Mouse (Mus musculus): ENCODE results near the gene S100a1. TPM values are rescaled to one million over a fixed set of nuclear protein-coding genes. Genes with fewer than 3 reads are reported as not detected.

S100a1 gene
- not detected in 2 replicates for polyA plus RNA-seq (2012; ENCODE audit: insufficient read depth, insufficient read length, low replicate concordance, missing spikeins)

- 11% methylated on average over 25 of the region's 25 CpGs for WGBS
- Histone ChIP-seq H3K4me1 (ENCODE audit: control insufficient read depth, insufficient read depth, low read length) (peaks cover 15% of the 10 kb centered on the region), H3K27ac (ENCODE audit: insufficient read depth, low read depth, low read length) (peak within 1 kb of the TSS; percentile 36; the same call in 1 of the 2 replicates), H3K4me3 (ENCODE audit: insufficient read depth, low read depth, low read length) (peak within 1 kb of the TSS; percentile 40)
- TF ChIP-seq CTCF (IDR thresholded peaks at IDR 0.05; ENCODE audit: insufficient read depth, low read depth, low read length) (no peak), POLR2A (IDR thresholded peaks at IDR 0.05; ENCODE audit: insufficient read depth, low read depth, low read length) (no peak)
Observed at GRCm38 (mm10) chr3:90513796-90514590, at the start of gene S100a1, which contains the start of gene S100a13. S100a1 (minus strand) TSS chr3:90514392. S100a13 (plus strand) TSS chr3:90514435.

- H3K4me1 ChIP-seq (ENCODE audit: control insufficient read depth, insufficient read depth, low read length): no peaks in the 10 kb centered on the region
- no peak within 1 kb of the TSS for H3K27ac ChIP-seq (ENCODE audit: insufficient read depth, low read depth, low read length)
- WGBS: 89% methylated on average over 6 of the region's 6 CpGs
- TF ChIP-seq CTCF (IDR thresholded peaks at IDR 0.05; ENCODE audit: insufficient read depth, low read depth, low read length): no peak
- no peak for TF ChIP-seq POLR2A (IDR thresholded peaks at IDR 0.05; ENCODE audit: insufficient read depth, low read depth, low read length)
- no peak within 1 kb of the TSS for H3K4me3 ChIP-seq (ENCODE audit: insufficient read depth, low read depth, low read length)
Observed at GRCm38 (mm10) chr3:90560008-90560628, 45.9 kb upstream of the S100a1 start, which contains the start of gene S100a3. S100a3 (plus strand) TSS chr3:90560578.

- H3K4me1 ChIP-seq (ENCODE audit: control insufficient read depth, insufficient read depth, low read length): no peaks in the 10 kb centered on the region
- no peak overlapping the region for H3K27ac ChIP-seq (ENCODE audit: insufficient read depth, low read depth, low read length)
- TF ChIP-seq CTCF (IDR thresholded peaks at IDR 0.05; ENCODE audit: insufficient read depth, low read depth, low read length) (no peak), POLR2A (IDR thresholded peaks at IDR 0.05; ENCODE audit: insufficient read depth, low read depth, low read length) (no peak)
- WGBS: 41% methylated on average over 5 of the region's 5 CpGs
- no peak overlapping the region for H3K4me3 ChIP-seq (ENCODE audit: insufficient read depth, low read depth, low read length)
Observed at GRCm38 (mm10) chr3:90555954-90556353, 41.8 kb upstream of the S100a1 start.

- Histone ChIP-seq H3K4me3 (ENCODE audit: insufficient read depth, low read depth, low read length) (no peak overlapping the region), H3K4me1 (ENCODE audit: control insufficient read depth, insufficient read depth, low read length) (no peaks in the 10 kb centered on the region), H3K27ac (ENCODE audit: insufficient read depth, low read depth, low read length) (no peak overlapping the region)
- 93% methylated on average over 2 of the region's 2 CpGs for WGBS
- TF ChIP-seq POLR2A (IDR thresholded peaks at IDR 0.05; ENCODE audit: insufficient read depth, low read depth, low read length) (no peak), CTCF (IDR thresholded peaks at IDR 0.05; ENCODE audit: insufficient read depth, low read depth, low read length) (no peak)
Observed at GRCm38 (mm10) chr3:90552231-90552630, 38.0 kb upstream of the S100a1 start.

- H3K4me3 ChIP-seq (ENCODE audit: insufficient read depth, low read depth, low read length): no peak overlapping the region
- no peaks in the 10 kb centered on the region for H3K4me1 ChIP-seq (ENCODE audit: control insufficient read depth, insufficient read depth, low read length)
- no peak for TF ChIP-seq CTCF (IDR thresholded peaks at IDR 0.05; ENCODE audit: insufficient read depth, low read depth, low read length)
- TF ChIP-seq POLR2A (IDR thresholded peaks at IDR 0.05; ENCODE audit: insufficient read depth, low read depth, low read length): no peak
- WGBS: 83% methylated on average over 2 of the region's 2 CpGs
- no peak overlapping the region for H3K27ac ChIP-seq (ENCODE audit: insufficient read depth, low read depth, low read length)
Observed at GRCm38 (mm10) chr3:90550421-90550790, 36.2 kb upstream of the S100a1 start.

- TF ChIP-seq CTCF (IDR thresholded peaks at IDR 0.05; ENCODE audit: insufficient read depth, low read depth, low read length): no peak
- TF ChIP-seq POLR2A (IDR thresholded peaks at IDR 0.05; ENCODE audit: insufficient read depth, low read depth, low read length): no peak
- Histone ChIP-seq H3K4me3 (ENCODE audit: insufficient read depth, low read depth, low read length) (no peak overlapping the region), H3K27ac (ENCODE audit: insufficient read depth, low read depth, low read length) (no peak overlapping the region), H3K4me1 (ENCODE audit: control insufficient read depth, insufficient read depth, low read length) (no peaks in the 10 kb centered on the region)
- WGBS: 84% methylated on average over 5 of the region's 5 CpGs
Observed at GRCm38 (mm10) chr3:90549676-90550420, 35.7 kb upstream of the S100a1 start.

GRCm38 (mm10) chr3:90540904-90541303, 26.7 kb upstream of the S100a1 start:
- Histone ChIP-seq H3K27ac (ENCODE audit: insufficient read depth, low read depth, low read length) (peak overlapping the region; percentile 53), H3K4me3 (ENCODE audit: insufficient read depth, low read depth, low read length) (peak overlapping the region; percentile 4; the same call in 1 of the 2 replicates), H3K4me1 (ENCODE audit: control insufficient read depth, insufficient read depth, low read length) (peaks cover 13% of the 10 kb centered on the region; the same call in 1 of the 2 replicates)
- WGBS: 54% methylated on average over 4 of the region's 4 CpGs
- TF ChIP-seq CTCF (IDR thresholded peaks at IDR 0.05; ENCODE audit: insufficient read depth, low read depth, low read length) (no peak), POLR2A (IDR thresholded peaks at IDR 0.05; ENCODE audit: insufficient read depth, low read depth, low read length) (no peak)

- H3K4me3 ChIP-seq (ENCODE audit: insufficient read depth, low read depth, low read length): peak overlapping the region; percentile 41
- TF ChIP-seq POLR2A (IDR thresholded peaks at IDR 0.05; ENCODE audit: insufficient read depth, low read depth, low read length) (no peak), CTCF (IDR thresholded peaks at IDR 0.05; ENCODE audit: insufficient read depth, low read depth, low read length) (no peak)
- 82% methylated on average over 5 of the region's 5 CpGs for WGBS
- H3K27ac ChIP-seq (ENCODE audit: insufficient read depth, low read depth, low read length): no peak overlapping the region
- H3K4me1 ChIP-seq (ENCODE audit: control insufficient read depth, insufficient read depth, low read length): peaks cover 13% of the 10 kb centered on the region; the same call in 1 of the 2 replicates
Observed at GRCm38 (mm10) chr3:90537905-90538296, 23.7 kb upstream of the S100a1 start.

Measured in olfactory bulb, adult 2 months (tissue).